Mouse (Mus musculus) forebrain, embryonic 14.5 days (tissue): ENCODE results near the gene 1700024P04Rik. TPM values are rescaled to one million over a fixed set of nuclear protein-coding genes. Genes with fewer than 3 reads are reported as not detected.

Experiments
- ATAC-seq: fragments of 200-750 bp; cut with Nextera tagmentation; 2 replicates; pipeline ENCODE4 v1.8.0; 2017; ENCODE audit warnings: mild to moderate bottlenecking, moderate library complexity
- DNase-seq: peaks from one replicate; pipeline ENCODE4 v3.0.0-alpha.2; 2015; ENCODE audit warnings: low spot score
- H3K27ac ChIP-seq: fragments of 300-500 bp; sonication (generic); 2 replicates; pipeline ENCODE4 v1.5.1; 2014; ENCODE audit warnings: low read depth, mild to moderate bottlenecking, control low read depth, low read length, moderate library complexity
- H3K27me3 ChIP-seq: fragments of 300-500 bp; sonication (generic); replicated peaks from 2 replicates; pipeline ENCODE4 v1.6.1; 2014; ENCODE audit warnings: low read length, control low read depth, mixed read lengths; ENCODE audit not compliant: control insufficient read depth, insufficient read depth
- H3K36me3 ChIP-seq: fragments of 300-500 bp; sonication (generic); 2 replicates; pipeline ENCODE4 v1.6.1; 2014; ENCODE audit warnings: low read length, control low read depth; ENCODE audit not compliant: control insufficient read depth, insufficient read depth
- H3K4me1 ChIP-seq: fragments of 300-500 bp; sonication (generic); 2 replicates; pipeline ENCODE4 v1.6.1; 2014; ENCODE audit warnings: antibody characterized with exemption, low read length, control low read depth; ENCODE audit not compliant: control insufficient read depth, insufficient read depth
- H3K4me2 ChIP-seq: fragments of 300-500 bp; sonication (generic); 2 replicates; pipeline ENCODE4 v1.6.1; 2014; ENCODE audit warnings: mild to moderate bottlenecking, control low read depth, low read length
- H3K4me3 ChIP-seq: fragments of 300-500 bp; sonication (generic); 2 replicates; pipeline ENCODE4 v1.5.1; 2014; ENCODE audit warnings: low read depth, low read length, control low read depth
- H3K9ac ChIP-seq: fragments of 300-500 bp; sonication (generic); 2 replicates; pipeline ENCODE4 v1.6.1; 2014; ENCODE audit warnings: mild to moderate bottlenecking, low read length, control low read depth, moderate library complexity
- H3K9me3 ChIP-seq: fragments of 300-500 bp; sonication (generic); replicated peaks from 2 replicates; pipeline ENCODE4 v1.6.1; 2016; ENCODE audit warnings: low read length, control low read depth, mixed read lengths; ENCODE audit not compliant: control insufficient read depth
- WGBS: fragments of 180-500 bp; shearing (Covaris S2); extraction: QIAGEN DNeasy Blood & Tissue Kit; methylation state at CpG from one replicate; pipeline ENCODE4 v1.1.7; 2014; 5-methylcytosine and 5-hydroxymethylcytosine counted together
- polyA plus RNA-seq: library from polyadenylated mRNA; unstranded; fragments of >200 nt; fragmentation: Nextera tagmentation; extraction: Ambion mirVana; gene quantifications from 2 replicates; pipeline ENCODE4 v1.2.1, GENCODE M21; 2014

Gene 1700024P04Rik
- polyA plus RNA-seq, 1 experiment from 2014 or later: not detected

GRCm38 (mm10) chr13:98937108-98937507, 47.3 kb downstream of the 1700024P04Rik start:
- no peaks in the 10 kb centered on the region for H3K9me3 ChIP-seq
- H3K9ac ChIP-seq: no peak overlapping the region
- no peaks in the 10 kb centered on the region for H3K4me1 ChIP-seq
- no peak overlapping the region for H3K4me2 ChIP-seq
- H3K27me3 ChIP-seq: no peaks in the 10 kb centered on the region
- WGBS: 85% methylated on average over 6 of the region's 6 CpGs
- ATAC-seq (no peak), DNase-seq (no peak)
- H3K27ac ChIP-seq: no peak overlapping the region
- H3K4me3 ChIP-seq: no peak overlapping the region
- H3K36me3 ChIP-seq: no peaks in the 10 kb centered on the region

Other genes with a start within 250 kb of the 1700024P04Rik start
- 14.7 and 19.8 TPM in 2 replicates for gene Fcho2, start 169.1 kb downstream of the 1700024P04Rik start, polyA plus RNA-seq
- gene Tnpo1, start 58.2 kb downstream of the 1700024P04Rik start, polyA plus RNA-seq: 59.2 and 75.4 TPM in 2 replicates
- 0.43 and 0.78 TPM in 2 replicates for gene Zfp366, start 200.3 kb upstream of the 1700024P04Rik start, polyA plus RNA-seq